Mouse (Mus musculus) layer of hippocampus, postnatal 14 days (tissue): ENCODE results near the gene Bpifb3. TPM values are rescaled to one million over a fixed set of nuclear protein-coding genes. Genes with fewer than 3 reads are reported as not detected.

Experiments
- total RNA-seq, 2 experiments: library from RNA; stranded (reverse); gene quantifications; 2 replicates each; pipeline ENCODE4 v1.2.3; 2021

Gene Bpifb3
- total RNA-seq, 2 experiments from 2014 or later: not detected

Other genes starting within 250 kb of the Bpifb3 start
- under 1 TPM in 1 of 2 experiments, not detected in 1; 0.14 TPM for gene Dnmt3c, start 221.6 kb upstream of the Bpifb3 start, total RNA-seq
- gene Mapre1, start 177.0 kb upstream of the Bpifb3 start, total RNA-seq: 100 to 1,000 TPM; 137 to 140 TPM
- under 1 TPM; 0.14 to 0.41 TPM for gene Efcab8, start 138.3 kb upstream of the Bpifb3 start, total RNA-seq
- gene Sun5, start 47.1 kb upstream of the Bpifb3 start, total RNA-seq: not detected
- not detected for gene Bpifb2, start 43.2 kb upstream of the Bpifb3 start, total RNA-seq
- not detected for gene Bpifb6, start 17.8 kb upstream of the Bpifb3 start, total RNA-seq
- not detected for gene Bpifb4, start 20.0 kb downstream of the Bpifb3 start, total RNA-seq
- gene Bpifa6, start 56.7 kb downstream of the Bpifb3 start, total RNA-seq: not detected
- not detected for gene Bpifa2, start 90.0 kb downstream of the Bpifb3 start, total RNA-seq
- gene Bpifa3, start 212.1 kb downstream of the Bpifb3 start, total RNA-seq: not detected
- not detected for gene Bpifa1, start 224.7 kb downstream of the Bpifb3 start, total RNA-seq
- gene Bpifa5, start 244.4 kb downstream of the Bpifb3 start, total RNA-seq: not detected